Mouse (Mus musculus) left cerebral cortex, postnatal 36 days (tissue): ENCODE results near the gene Pth1r. TPM values are rescaled to one million over a fixed set of nuclear protein-coding genes. Genes with fewer than 3 reads are reported as not detected.

Experiments used
- DNase-seq, 2 experiments: peaks; one replicate each; pipeline ENCODE4 v3.0.0; 2021 to 2022; ENCODE audit warnings: low spot score in 2 of 2, mixed read lengths in 1 of 2
- intact Hi-C: fragments of 180-260 bp; cut with DNase I; formaldehyde crosslinking; loops from one replicate; pipeline ENCODE4 v1.15.1; 2025
- total RNA-seq, 2 experiments: library from RNA; stranded (reverse); gene quantifications; 2 replicates each; pipeline ENCODE4 v1.2.3; 2021

The Pth1r gene
- total RNA-seq, 2 experiments from 2014 or later, result 4.6 to 7.1 TPM

GRCm38 (mm10) chr9:110751412-110751811 is 4.5 kb upstream of the Pth1r start:
- intact Hi-C loops, result no loop called here

GRCm38 (mm10) chr9:110750404-110751187 is 3.7 kb upstream of the Pth1r start:
- no peak for DNase-seq
- intact Hi-C loops, result no loop called here

More at GRCm38 (mm10) chr9:110751412-110751811, 4.5 kb upstream of the Pth1r start:
- DNase-seq, result no peak

- DNase-seq, result no peak
- intact Hi-C loops, result no loop called here
Observed at GRCm38 (mm10) chr9:110748451-110748850, 1.5 kb upstream of the Pth1r start.

GRCm38 (mm10) chr9:110746238-110746637 is 707 bp downstream of the Pth1r start:
- intact Hi-C loops, result no loop called here

GRCm38 (mm10) chr9:110745752-110746151 is 1.2 kb downstream of the Pth1r start:
- no peak for DNase-seq
- intact Hi-C loops, result no loop called here

More at GRCm38 (mm10) chr9:110746238-110746637, 707 bp downstream of the Pth1r start:
- no peak for DNase-seq

- no peak for DNase-seq
- intact Hi-C loops, result no loop called here
Observed at GRCm38 (mm10) chr9:110743456-110744323, 3.3 kb downstream of the Pth1r start.

GRCm38 (mm10) chr9:110742951-110743455 is 3.9 kb downstream of the Pth1r start:
- DNase-seq, result no peak
- intact Hi-C loops, result no loop called here

- no peak for DNase-seq
- intact Hi-C loops, result no loop called here
Observed at GRCm38 (mm10) chr9:110742295-110742950, 4.5 kb downstream of the Pth1r start.

GRCm38 (mm10) chr9:110741711-110742294 is 5.1 kb downstream of the Pth1r start, which contains the start of gene Myl3:
TSS of gene Myl3 (plus strand) at chr9:110741861.
- intact Hi-C loops, result no loop called here
- DNase-seq, result no peak

GRCm38 (mm10) chr9:110739961-110740360 is 7.0 kb downstream of the Pth1r start:
- intact Hi-C loops, result no loop called here

GRCm38 (mm10) chr9:110738054-110738453 is 8.9 kb downstream of the Pth1r start:
- intact Hi-C loops, result no loop called here
- no peak for DNase-seq

More at GRCm38 (mm10) chr9:110739961-110740360, 7.0 kb downstream of the Pth1r start:
- no peak for DNase-seq

GRCm38 (mm10) chr9:110736362-110736761 is 10.6 kb downstream of the Pth1r start:
- DNase-seq, result no peak
- intact Hi-C loops, result no loop called here

GRCm38 (mm10) chr9:110734154-110734553 is 12.8 kb downstream of the Pth1r start:
- no peak for DNase-seq
- intact Hi-C loops, result loop anchor here (5.0 kb wide), 1 partner anchor 48 kb away; no protein-coding TSS in a partner anchor

- no peak for DNase-seq
- intact Hi-C loops, result loop anchor here (5.0 kb wide), 1 partner anchor 49 kb away; no protein-coding TSS in a partner anchor
Observed at GRCm38 (mm10) chr9:110733102-110733501, 13.8 kb downstream of the Pth1r start.

GRCm38 (mm10) chr9:110732623-110733022 is 14.3 kb downstream of the Pth1r start:
- peak in 1 of 2 experiments; percentile 49 for DNase-seq
- intact Hi-C loops, result loop anchor here (5.0 kb wide), 1 partner anchor 50 kb away; no protein-coding TSS in a partner anchor

- DNase-seq, result no peak
- intact Hi-C loops, result loop anchor here (5.0 kb wide), 1 partner anchor 50 kb away; no protein-coding TSS in a partner anchor
Observed at GRCm38 (mm10) chr9:110731859-110732258, 15.1 kb downstream of the Pth1r start.

- no peak for DNase-seq
- intact Hi-C loops, result loop anchor here (5.0 kb wide), 1 partner anchor 52 kb away; no protein-coding TSS in a partner anchor
Observed at GRCm38 (mm10) chr9:110729841-110730240, 17.1 kb downstream of the Pth1r start.

- peak in 1 of 2 experiments; percentile 28 for DNase-seq
- intact Hi-C loops, result no loop called here
Observed at GRCm38 (mm10) chr9:110726867-110727266, 20.1 kb downstream of the Pth1r start.

- intact Hi-C loops, result no loop called here
- no peak for DNase-seq
Observed at GRCm38 (mm10) chr9:110725721-110726135, 21.2 kb downstream of the Pth1r start.
